7 mouse cellular contexts compared by ENCODE assay signal in the genomic region with DNA sequence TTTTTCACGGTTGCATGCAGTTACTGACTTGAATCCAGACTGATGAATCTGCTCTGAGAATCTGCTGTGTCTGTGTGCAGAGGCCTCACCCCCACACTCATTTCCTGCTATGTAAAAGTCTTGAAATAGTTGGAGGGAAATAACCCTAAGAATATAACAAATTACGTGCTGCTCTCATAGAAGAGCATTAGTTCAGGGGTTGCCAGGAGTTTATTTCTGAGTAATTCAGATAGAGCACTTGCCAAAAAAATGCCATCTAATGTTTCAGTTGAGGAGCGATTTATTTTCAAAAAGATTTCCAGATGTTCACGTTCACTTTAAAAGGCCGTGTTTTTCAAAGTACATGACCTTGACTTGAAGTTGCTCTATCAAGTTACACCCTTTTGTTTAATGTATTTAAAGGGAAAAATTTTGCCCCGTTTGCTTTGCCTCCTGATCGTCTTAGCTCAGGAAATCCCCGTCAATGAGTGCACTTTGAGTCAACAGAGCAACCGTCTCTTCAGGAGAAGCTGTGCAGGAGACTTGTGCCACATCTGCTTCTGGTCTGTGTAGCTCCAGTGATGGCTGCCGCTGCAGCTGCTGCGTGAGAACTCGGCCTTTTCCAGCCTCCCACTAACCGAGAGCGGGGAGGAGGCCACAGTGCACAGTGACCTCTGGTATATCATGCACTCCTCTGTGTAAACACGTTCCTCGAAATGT. TPM values are rescaled to one million over a fixed set of nuclear protein-coding genes. Genes with fewer than 3 reads are reported as not detected.
DNase-seq lines count a peak whose midpoint lies in the region; ATAC-seq lines count a peak whose summit lies in the region.

No protein-coding gene starts in this region.

- no peak overlapping the region for H3K4me3 ChIP-seq in embryonic facial prominence, embryonic 11.5 days (ENCODE audit: low read depth, low read length)
- H3K4me3 ChIP-seq in kidney, embryonic 14.5 days (ENCODE audit: low read length): no peak overlapping the region
- no peak overlapping the region for H3K4me3 ChIP-seq in neural tube, embryonic 11.5 days (ENCODE audit: low read depth, low read length)

- ATAC-seq in embryonic facial prominence, embryonic 11.5 days (replicated peaks; ENCODE audit: insufficient number of reproducible peaks, low FRiP score, low TSS enrichment, low read depth): peak; percentile 94
- ATAC-seq in kidney, embryonic 14.5 days (ENCODE audit: low FRiP score, low TSS enrichment): peak; percentile 93
- ATAC-seq in neural tube, embryonic 11.5 days (ENCODE audit: insufficient read depth, low FRiP score, low TSS enrichment): no peak

- no peaks in the 10 kb centered on the region for H3K36me3 ChIP-seq in embryonic facial prominence, embryonic 11.5 days (replicated peaks; ENCODE audit: control insufficient read depth, insufficient read depth, low read depth, low read length)
- no peaks in the 10 kb centered on the region for H3K36me3 ChIP-seq in kidney, embryonic 14.5 days (ENCODE audit: control insufficient read depth, insufficient read depth, low read length)
- no peaks in the 10 kb centered on the region for H3K36me3 ChIP-seq in neural tube, embryonic 11.5 days (ENCODE audit: control insufficient read depth, insufficient read depth, low read length)

- H3K9me3 ChIP-seq in embryonic facial prominence, embryonic 11.5 days (replicated peaks; ENCODE audit: control insufficient read depth, low read length): no peaks in the 10 kb centered on the region
- H3K9me3 ChIP-seq in kidney, embryonic 14.5 days (ENCODE audit: control insufficient read depth, low read length): no peaks in the 10 kb centered on the region
- H3K9me3 ChIP-seq in neural tube, embryonic 11.5 days (ENCODE audit: control insufficient read depth, low read length): no peaks in the 10 kb centered on the region

- 0 out of 2 replicates have a peak overlapping the region, but pooled peaks have one; percentile 23 for H3K27ac ChIP-seq in embryonic facial prominence, embryonic 11.5 days (replicated peaks; ENCODE audit: low read depth, low read length)
- peak overlapping the region; percentile 72 for H3K27ac ChIP-seq in kidney, embryonic 14.5 days (ENCODE audit: low read depth, low read length)
- 0 out of 2 replicates have a peak overlapping the region, but pooled peaks have one; percentile 29 for H3K27ac ChIP-seq in neural tube, embryonic 11.5 days (ENCODE audit: low read depth, low read length)

- H3K9ac ChIP-seq in embryonic facial prominence, embryonic 11.5 days (replicated peaks; ENCODE audit: low read length): no peak overlapping the region
- H3K9ac ChIP-seq in kidney, embryonic 14.5 days (ENCODE audit: low read depth, low read length): no peak overlapping the region
- H3K9ac ChIP-seq in neural tube, embryonic 11.5 days (ENCODE audit: low read length): no peak overlapping the region

- peak; percentile 2 for DNase-seq in thymus, postnatal 25 days
- DNase-seq in thymus, postnatal 0 days (ENCODE audit: low spot score): no peak
- peak; percentile 91 for DNase-seq in embryonic facial prominence, embryonic 11.5 days (ENCODE audit: low spot score)
- peak; percentile 44 for DNase-seq in neural tube, embryonic 11.5 days (ENCODE audit: low spot score)
- no peak for DNase-seq in right cerebral cortex, postnatal 4 days
- DNase-seq in layer of hippocampus, adult 11-12 months (ENCODE audit: low spot score): no peak

- no peaks in the 10 kb centered on the region for H3K27me3 ChIP-seq in embryonic facial prominence, embryonic 11.5 days (ENCODE audit: control insufficient read depth, insufficient read depth, low read length)
- H3K27me3 ChIP-seq in kidney, embryonic 14.5 days (ENCODE audit: control insufficient read depth, insufficient read depth, low read length): no peaks in the 10 kb centered on the region
- H3K27me3 ChIP-seq in neural tube, embryonic 11.5 days (ENCODE audit: control insufficient read depth, insufficient read depth, low read length): no peaks in the 10 kb centered on the region

- H3K4me2 ChIP-seq in embryonic facial prominence, embryonic 11.5 days (ENCODE audit: low read depth, low read length): no peak overlapping the region
- H3K4me2 ChIP-seq in kidney, embryonic 14.5 days (replicated peaks; ENCODE audit: low read depth, low read length): peak overlapping the region; percentile 21
- no peak overlapping the region for H3K4me2 ChIP-seq in neural tube, embryonic 11.5 days (ENCODE audit: low read depth)

- 16% methylated on average over 16 of the region's 16 CpGs for WGBS in embryonic facial prominence, embryonic 11.5 days
- WGBS in kidney, embryonic 14.5 days: 14% methylated on average over 16 of the region's 16 CpGs
- 53% methylated on average over 16 of the region's 16 CpGs for WGBS in neural tube, embryonic 11.5 days

- H3K4me1 ChIP-seq in embryonic facial prominence, embryonic 11.5 days (ENCODE audit: control insufficient read depth, insufficient read depth, low read length): no peaks in the 10 kb centered on the region
- H3K4me1 ChIP-seq in kidney, embryonic 14.5 days (ENCODE audit: control insufficient read depth, insufficient read depth, low read length): 0 out of 2 replicates have a peak, but pooled peaks cover 2% of the 10 kb centered on the region
- H3K4me1 ChIP-seq in neural tube, embryonic 11.5 days (ENCODE audit: control insufficient read depth, insufficient read depth, low read length): no peaks in the 10 kb centered on the region

RNA-seq across cellular contexts. Expression of gene Sec61g, which starts 50.9 kb away (rescaled TPM):
- 30.4 and 36.4 TPM in 2 replicates for polyA plus RNA-seq in thymus, postnatal 0 days (2015; fragmentation: Nextera tagmentation; extraction: Ambion mirVana)
- polyA plus RNA-seq in embryonic facial prominence, embryonic 11.5 days (2014; fragmentation: Nextera tagmentation; extraction: Ambion mirVana): 37.3 and 43.0 TPM in 2 replicates
- polyA plus RNA-seq in kidney, embryonic 14.5 days (2014; fragmentation: Nextera tagmentation; extraction: Ambion mirVana): 31.6 and 50.7 TPM in 2 replicates
- 41.2 and 42.2 TPM in 2 replicates for polyA plus RNA-seq in neural tube, embryonic 11.5 days (2014; fragmentation: Nextera tagmentation; extraction: Ambion mirVana)

Comparison
In these comparisons a context has a peak if more than half of its experiments do, and no peak if none do; other contexts are left out.
1. DNase-seq: peak in thymus, postnatal 25 days (single experiment), embryonic facial prominence, embryonic 11.5 days (single experiment) and neural tube, embryonic 11.5 days (single experiment); none in thymus, postnatal 0 days (single experiment), right cerebral cortex, postnatal 4 days (single experiment) and layer of hippocampus, adult 11-12 months (single experiment).
2. Peak in every context shown above with its lines, with median percentiles within 50 percentile points of each other: H3K27ac ChIP-seq.